Comparison of ENCODE assay signal across 11 mouse cellular contexts in genomic region chr4:34688021-34688420, GRCm38 (mm10). TPM values are rescaled to one million over a fixed set of nuclear protein-coding genes. Genes with fewer than 3 reads are reported as not detected.
DNase-seq lines count a peak whose midpoint lies in the region; ATAC-seq and TF ChIP-seq lines count a peak whose summit lies in the region.
"Had no signal": no experiment of that assay in that cellular context is flagged by ENCODE, and none has a peak within 500 bp of the region (broad histone marks: within the 10 kb centered on the region; RNA-seq: fewer than 3 reads in every experiment).

No protein-coding gene starts in this region.

- H3K9me3 ChIP-seq in heart, embryonic 12.5 days (replicated peaks) = no peaks in the 10 kb centered on the region
- no peaks in the 10 kb centered on the region for H3K9me3 ChIP-seq in CH12.LX (replicated peaks; ENCODE audit: low read length)
- H3K9me3 ChIP-seq in forebrain, embryonic 16.5 days (ENCODE audit: control insufficient read depth, low read length) = no peaks in the 10 kb centered on the region
- no peaks in the 10 kb centered on the region for H3K9me3 ChIP-seq in liver, embryonic 15.5 days (replicated peaks)
- H3K9me3 ChIP-seq: megakaryocyte, embryonic 14.5 days had no signal

- peak overlapping the region; percentile 70 for H3K4me2 ChIP-seq in heart, embryonic 12.5 days
- H3K4me2 ChIP-seq in CH12.LX (ENCODE audit: insufficient read depth, low read depth, poor library complexity, severe bottlenecking) = peak overlapping the region; percentile 97; the same call in 1 of the 2 replicates
- H3K4me2 ChIP-seq in forebrain, embryonic 16.5 days (ENCODE audit: low read length) = peak overlapping the region; percentile 56
- peak overlapping the region; percentile 82 for H3K4me2 ChIP-seq in liver, embryonic 15.5 days

- no peak for TF ChIP-seq EP300 in CH12.LX (IDR thresholded peaks at IDR 0.05; ENCODE audit: low read length)

- 62% methylated on average over 3 of the region's 3 CpGs for WGBS in heart, embryonic 12.5 days
- 73% methylated on average over 3 of the region's 3 CpGs for WGBS in forebrain, embryonic 16.5 days
- 61% methylated on average over 3 of the region's 3 CpGs for WGBS in liver, embryonic 15.5 days (ENCODE audit: insufficient replicate concordance)

- no peaks in the 10 kb centered on the region for H3K27me3 ChIP-seq in heart, embryonic 12.5 days (replicated peaks)
- H3K27me3 ChIP-seq in CH12.LX (replicated peaks) = no peaks in the 10 kb centered on the region
- no peaks in the 10 kb centered on the region for H3K27me3 ChIP-seq in forebrain, embryonic 16.5 days (replicated peaks; ENCODE audit: control insufficient read depth, insufficient read depth, low read length)
- H3K27me3 ChIP-seq in liver, embryonic 15.5 days = no peaks in the 10 kb centered on the region
- H3K27me3 ChIP-seq: megakaryocyte, embryonic 14.5 days had no signal

- H3K36me3 ChIP-seq in heart, embryonic 12.5 days = no peaks in the 10 kb centered on the region
- peaks cover 0 to 7% of the 10 kb centered on the region in 2 experiments for H3K36me3 ChIP-seq in CH12.LX (replicated peaks in 1 of 2; ENCODE audit: control insufficient read depth in 1 of 2, insufficient read depth in 1 of 2, low read length in 1 of 2)
- H3K36me3 ChIP-seq in forebrain, embryonic 16.5 days (ENCODE audit: control insufficient read depth, insufficient read depth) = no peaks in the 10 kb centered on the region
- 0 out of 2 replicates have a peak, but pooled peaks cover 3% of the 10 kb centered on the region for H3K36me3 ChIP-seq in liver, embryonic 15.5 days (replicated peaks)

- intact Hi-C loops in heart, postnatal 14 days (cut with DNase I) = loop anchor here (5.0 to 10.0 kb wide), 2 partner anchors 234 to 537 kb away; partner anchors contain the start of gene C9orf72

- no peak overlapping the region for H3K4me3 ChIP-seq in heart, embryonic 12.5 days
- H3K4me3 ChIP-seq in CH12.LX (replicated peaks in 1 of 3; ENCODE audit: low read depth in 2 of 3, low read length in 2 of 3, poor library complexity in 1 of 3) = peak overlapping the region in 1 of 3 experiments; percentile 17
- H3K4me3 ChIP-seq in forebrain, embryonic 16.5 days (replicated peaks; ENCODE audit: low read length) = no peak overlapping the region
- no peak overlapping the region for H3K4me3 ChIP-seq in liver, embryonic 15.5 days (replicated peaks)

- H3K9ac ChIP-seq in heart, embryonic 12.5 days = no peak overlapping the region
- H3K9ac ChIP-seq in CH12.LX (ENCODE audit: insufficient read depth, low read depth) = peak overlapping the region; percentile 48
- no peak overlapping the region for H3K9ac ChIP-seq in forebrain, embryonic 16.5 days (replicated peaks; ENCODE audit: low read depth, low read length)
- H3K9ac ChIP-seq in liver, embryonic 15.5 days = no peak overlapping the region

- H3K79me2 ChIP-seq in CH12.LX (replicated peaks; ENCODE audit: control insufficient read depth, extremely low read depth, insufficient read depth, poor library complexity, severe bottlenecking) = 0 out of 2 replicates have a peak, but pooled peaks cover 2% of the 10 kb centered on the region

- H3K27ac ChIP-seq in heart, embryonic 12.5 days (ENCODE audit: poor library complexity, severe bottlenecking) = no peak overlapping the region
- no peak overlapping the region for H3K27ac ChIP-seq in CH12.LX (ENCODE audit: insufficient read depth, low read depth)
- no peak overlapping the region for H3K27ac ChIP-seq in forebrain, embryonic 16.5 days (ENCODE audit: low read length)
- no peak overlapping the region for H3K27ac ChIP-seq in liver, embryonic 15.5 days (replicated peaks)

- no peak for TF ChIP-seq POLR2A in CH12.LX (IDR thresholded peaks at IDR 0.05; ENCODE audit: low read depth, low read length)

- peaks cover 8% of the 10 kb centered on the region for H3K4me1 ChIP-seq in heart, embryonic 12.5 days (replicated peaks)
- peaks cover 5 to 34% of the 10 kb centered on the region in 2 experiments for H3K4me1 ChIP-seq in CH12.LX (ENCODE audit: control insufficient read depth in 1 of 2, insufficient read depth in 2 of 2)
- H3K4me1 ChIP-seq in forebrain, embryonic 16.5 days (replicated peaks; ENCODE audit: control insufficient read depth, insufficient read depth, low read length) = peaks cover 10% of the 10 kb centered on the region
- peaks cover 17% of the 10 kb centered on the region for H3K4me1 ChIP-seq in liver, embryonic 15.5 days (replicated peaks)

- no peak for ATAC-seq in heart, embryonic 12.5 days (ENCODE audit: insufficient number of reproducible peaks, low FRiP score)
- no peak for ATAC-seq in forebrain, embryonic 16.5 days
- ATAC-seq in liver, embryonic 15.5 days (ENCODE audit: insufficient read depth) = no peak

- no peak for TF ChIP-seq CTCF in CH12.LX (conservative IDR thresholded peaks at IDR 0.05 in 1 of 2, IDR thresholded peaks at IDR 0.05 in 1 of 2; ENCODE audit: low read depth in 2 of 2, low read length in 2 of 2)

- dilution Hi-C loops in CH12.LX (cut with MboI; ENCODE audit: extremely low pct_ligation_motif_present, extremely low pct_unique_long_range_greater_than_20kb, low sequenced_read_pairs) = no loop called here

- DNase-seq in heart, postnatal 14 days = no peak
- DNase-seq in CH12.LX (ENCODE audit: extremely low read depth) = no peak
- no peak for DNase-seq in urinary bladder, postnatal 4 days (ENCODE audit: low spot score in 2 of 2)
- DNase-seq in kidney, postnatal 14 days = no peak
- no peak for DNase-seq in adrenal gland, postnatal 14 days
- DNase-seq: cerebellum, adult 11 months had no signal

- in situ Hi-C loops in CH12.LX (cut with MboI; ENCODE audit: low pct_ligation_motif_present, low pct_unique_long_range_greater_than_20kb, low sequenced_read_pairs) = no loop called here

- TF ChIP-seq RAD21 in CH12.LX (IDR thresholded peaks at IDR 0.05; ENCODE audit: low read depth, low read length) = no peak

TF ChIP-seq in CH12.LX, 34 proteins besides CTCF, POLR2A, EP300 and RAD21:
- TF ChIP-seq MAFK (IDR thresholded peaks at IDR 0.05; ENCODE audit: insufficient replicate concordance, low read length) = no peak
- TF ChIP-seq KAT2A (IDR thresholded peaks at IDR 0.05; ENCODE audit: insufficient replicate concordance, low read length) = no peak
- TF ChIP-seq MXI1 (IDR thresholded peaks at IDR 0.05; ENCODE audit: low read depth, low read length) = no peak
- no peak for TF ChIP-seq IRF4 (IDR thresholded peaks at IDR 0.05; ENCODE audit: low read depth, low read length)
- no peak for TF ChIP-seq NELFE (IDR thresholded peaks at IDR 0.05; ENCODE audit: low read depth, low read length)
- no peak for TF ChIP-seq MAZ (IDR thresholded peaks at IDR 0.05; ENCODE audit: low read depth, low read length)
- TF ChIP-seq ZMIZ1 (IDR thresholded peaks at IDR 0.05; ENCODE audit: low read depth, low read length) = no peak
- TF ChIP-seq BHLHE40 (IDR thresholded peaks at IDR 0.05; ENCODE audit: low read depth, low read length) = no peak
- no peak for TF ChIP-seq ZKSCAN1 (IDR thresholded peaks at IDR 0.05; ENCODE audit: borderline replicate concordance, low read depth, low read length)
- TF ChIP-seq JUN (IDR thresholded peaks at IDR 0.05; ENCODE audit: insufficient read depth, low read depth, low read length) = no peak
- TF ChIP-seq MEF2A (IDR thresholded peaks at IDR 0.05; ENCODE audit: borderline replicate concordance, low read depth, low read length) = no peak
- TF ChIP-seq POLR2AphosphoS2 (IDR thresholded peaks at IDR 0.05; ENCODE audit: low read depth, low read length) = no peak

RNA-seq across cellular contexts. Expression of gene Slc35a1, which starts 0.8 kb away (rescaled TPM):
- polyA plus RNA-seq in heart, embryonic 12.5 days (2016; fragmentation: Nextera tagmentation; extraction: Ambion mirVana) = 46.1 and 48.6 TPM in 2 replicates
- total RNA-seq in heart, postnatal 14 days (2021) = 10 to 100 TPM; 14.7 to 18.5 TPM
- total RNA-seq in CH12.LX (2012; rRNA removed) (16.6 and 18.2 TPM in 2 replicates), CH12.LX (2014; rRNA removed) (26.2 and 27.8 TPM in 2 replicates)
- polyA plus RNA-seq in CH12.LX (2012; ENCODE audit: insufficient read length, low read depth) = 18.1 and 19.7 TPM in 2 replicates
- 54.8 and 55.3 TPM in 2 replicates for polyA plus RNA-seq in forebrain, embryonic 16.5 days (2015; fragmentation: Nextera tagmentation; extraction: Ambion mirVana)
- 16.5 and 17.5 TPM in 2 replicates for polyA plus RNA-seq in liver, embryonic 15.5 days (2015; fragmentation: Nextera tagmentation; extraction: Ambion mirVana)
- 35.7 and 40.5 TPM in 2 replicates for total RNA-seq in adrenal gland, postnatal 14 days (2021)

RNA-seq across cellular contexts. Expression of gene Cfap206, which starts 42.0 kb away (rescaled TPM):
- polyA plus RNA-seq in heart, embryonic 12.5 days (2016; fragmentation: Nextera tagmentation; extraction: Ambion mirVana) = 0.15 TPM in 1 of 2 replicates, not detected in the other
- total RNA-seq in heart, postnatal 14 days (2021) = under 1 TPM; 0.17 to 0.79 TPM
- total RNA-seq in CH12.LX (2012; rRNA removed) (not detected in 2 replicates), CH12.LX (2014; rRNA removed) (not detected in 2 replicates)
- polyA plus RNA-seq in CH12.LX (2012; ENCODE audit: insufficient read length, low read depth) = not detected in 2 replicates
- 0.99 and 1.8 TPM in 2 replicates for polyA plus RNA-seq in forebrain, embryonic 16.5 days (2015; fragmentation: Nextera tagmentation; extraction: Ambion mirVana)
- not detected in 2 replicates for polyA plus RNA-seq in liver, embryonic 15.5 days (2015; fragmentation: Nextera tagmentation; extraction: Ambion mirVana)
- total RNA-seq in adrenal gland, postnatal 14 days (2021) = 0.41 and 1.2 TPM in 2 replicates
- polyA plus RNA-seq: CD4-positive, CD25-positive, alpha-beta regulatory T cell, adult 4 months had no signal
